26 mouse cellular contexts compared by ENCODE assay signal in the genomic region with DNA sequence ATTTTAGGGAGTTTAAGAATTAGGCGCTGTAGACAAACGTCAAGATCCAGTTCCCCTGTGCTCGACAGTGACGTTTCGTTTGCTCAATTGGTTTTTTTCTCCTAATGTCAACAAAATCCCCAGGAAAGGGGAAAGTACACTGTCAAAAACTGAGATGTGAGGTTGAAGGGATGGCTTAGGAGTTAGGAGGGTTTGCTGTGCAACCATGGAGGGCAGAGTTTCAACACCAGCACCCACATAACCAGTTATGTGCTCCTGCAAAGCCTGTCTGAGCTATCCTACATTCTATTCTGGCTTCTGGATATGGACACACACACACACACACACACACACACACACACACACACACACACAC.
DNase-seq lines count a peak whose midpoint lies in the region; ATAC-seq lines count a peak whose summit lies in the region.
"Had no signal": no experiment of that assay in that cellular context is flagged by ENCODE, and none has a peak within 500 bp of the region (broad histone marks: within the 10 kb centered on the region; RNA-seq: fewer than 3 reads in every experiment).

No protein-coding gene starts in this region.

- peaks cover 9% of the 10 kb centered on the region for H3K4me1 ChIP-seq in forebrain, embryonic 14.5 days (ENCODE audit: control insufficient read depth, insufficient read depth, low read length)
- 0 out of 2 replicates have a peak, but pooled peaks cover 4% of the 10 kb centered on the region for H3K4me1 ChIP-seq in forebrain, embryonic 11.5 days (replicated peaks; ENCODE audit: control insufficient read depth, insufficient read depth, low read length)
- H3K4me1 ChIP-seq in midbrain, embryonic 12.5 days = peaks cover 10% of the 10 kb centered on the region
- no peaks in the 10 kb centered on the region for H3K4me1 ChIP-seq in midbrain, embryonic 11.5 days (ENCODE audit: control insufficient read depth, insufficient read depth, low read length)
- no peaks in the 10 kb centered on the region for H3K4me1 ChIP-seq in liver, embryonic 13.5 days (replicated peaks)
- no peaks in the 10 kb centered on the region for H3K4me1 ChIP-seq in stomach, embryonic 16.5 days (ENCODE audit: control insufficient read depth, insufficient read depth, low read length)
- H3K4me1 ChIP-seq: embryonic facial prominence, embryonic 10.5 days; heart, embryonic 12.5 days; limb, embryonic 15.5 days; midbrain, embryonic 10.5 days had no signal

- peak overlapping the region; percentile 46; the same call in 1 of the 2 replicates for H3K27ac ChIP-seq in forebrain, embryonic 14.5 days (ENCODE audit: low read depth, low read length)
- no peak overlapping the region for H3K27ac ChIP-seq in forebrain, embryonic 11.5 days (ENCODE audit: low read depth, low read length)
- H3K27ac ChIP-seq in midbrain, embryonic 12.5 days (replicated peaks) = peak overlapping the region; percentile 39
- H3K27ac ChIP-seq in midbrain, embryonic 11.5 days (ENCODE audit: low read depth, low read length) = no peak overlapping the region
- no peak overlapping the region for H3K27ac ChIP-seq in liver, embryonic 13.5 days
- H3K27ac ChIP-seq in stomach, embryonic 16.5 days (ENCODE audit: low read length) = 0 out of 2 replicates have a peak overlapping the region, but pooled peaks have one; percentile 38
- H3K27ac ChIP-seq: embryonic facial prominence, embryonic 10.5 days; kidney, postnatal 0 days; limb, embryonic 15.5 days; macrophage; midbrain, embryonic 10.5 days had no signal

- no peak for DNase-seq in forebrain, embryonic 14.5 days (ENCODE audit: low spot score)
- DNase-seq in forebrain, embryonic 11.5 days (ENCODE audit: low spot score) = no peak
- DNase-seq in midbrain, embryonic 11.5 days (ENCODE audit: low spot score, missing footprints) = no peak
- DNase-seq in liver, embryonic 13.5 days = no peak
- DNase-seq in c-Kit-positive CD71-positive TER-119-positive erythroid progenitor cells, embryonic 14.5 days (ENCODE audit: low spot score) = no peak
- DNase-seq: adrenal gland, postnatal 25 days; cerebellum, adult 11 months; cerebellum, postnatal 10 days; gastrocnemius, postnatal 25 days; heart, adult 18-20 months; heart, postnatal 10 days; kidney, adult 2 months; layer of hippocampus, adult 9-11 months; left cerebral cortex, postnatal 4 days; thymus, postnatal 14 days had no signal

- no peak overlapping the region for H3K9ac ChIP-seq in forebrain, embryonic 14.5 days (ENCODE audit: low read length)
- H3K9ac ChIP-seq in forebrain, embryonic 11.5 days (ENCODE audit: low read length) = no peak overlapping the region
- no peak overlapping the region for H3K9ac ChIP-seq in midbrain, embryonic 12.5 days (replicated peaks)
- H3K9ac ChIP-seq in midbrain, embryonic 11.5 days (ENCODE audit: low read length) = no peak overlapping the region
- no peak overlapping the region for H3K9ac ChIP-seq in liver, embryonic 13.5 days
- no peak overlapping the region for H3K9ac ChIP-seq in stomach, embryonic 16.5 days (ENCODE audit: low read length)
- H3K9ac ChIP-seq: heart, embryonic 12.5 days; hindbrain, embryonic 14.5 days; limb, embryonic 15.5 days had no signal

- no peaks in the 10 kb centered on the region for H3K9me3 ChIP-seq in forebrain, embryonic 14.5 days (replicated peaks; ENCODE audit: control insufficient read depth, low read length)
- H3K9me3 ChIP-seq in forebrain, embryonic 11.5 days (ENCODE audit: control insufficient read depth, low read length) = no peaks in the 10 kb centered on the region
- H3K9me3 ChIP-seq in midbrain, embryonic 12.5 days = no peaks in the 10 kb centered on the region
- no peaks in the 10 kb centered on the region for H3K9me3 ChIP-seq in midbrain, embryonic 11.5 days (ENCODE audit: control insufficient read depth, low read length)
- no peaks in the 10 kb centered on the region for H3K9me3 ChIP-seq in liver, embryonic 13.5 days (replicated peaks)
- no peaks in the 10 kb centered on the region for H3K9me3 ChIP-seq in stomach, embryonic 16.5 days (replicated peaks; ENCODE audit: control insufficient read depth, low read length)
- H3K9me3 ChIP-seq: embryonic facial prominence, embryonic 10.5 days; heart, embryonic 12.5 days; limb, embryonic 15.5 days; midbrain, embryonic 10.5 days had no signal

- peak; percentile 33; the same call in 1 of the 2 replicates for ATAC-seq in forebrain, embryonic 14.5 days
- no peak for ATAC-seq in forebrain, embryonic 11.5 days (replicated peaks; ENCODE audit: low FRiP score)
- ATAC-seq in midbrain, embryonic 12.5 days (ENCODE audit: low FRiP score, low read depth) = no peak
- no peak for ATAC-seq in midbrain, embryonic 11.5 days (ENCODE audit: low FRiP score)
- ATAC-seq in liver, embryonic 13.5 days (ENCODE audit: low read depth) = peak; percentile 70
- ATAC-seq in stomach, embryonic 16.5 days (ENCODE audit: insufficient read depth, low FRiP score) = no peak
- ATAC-seq: CD4-positive, CD25-positive, alpha-beta regulatory T cell, adult 4 months; inflammation-experienced regulatory T-cells, adult 6 months had no signal

- no peak overlapping the region; the same call in 1 of the 2 replicates for H3K4me2 ChIP-seq in forebrain, embryonic 14.5 days (ENCODE audit: low read length)
- H3K4me2 ChIP-seq in forebrain, embryonic 11.5 days (ENCODE audit: low read depth, low read length, severe bottlenecking) = no peak overlapping the region
- H3K4me2 ChIP-seq in midbrain, embryonic 12.5 days (replicated peaks) = no peak overlapping the region
- H3K4me2 ChIP-seq in midbrain, embryonic 11.5 days = no peak overlapping the region
- H3K4me2 ChIP-seq in liver, embryonic 13.5 days = no peak overlapping the region
- peak overlapping the region; percentile 12; the same call in 1 of the 2 replicates for H3K4me2 ChIP-seq in stomach, embryonic 16.5 days (ENCODE audit: low read depth, low read length)
- H3K4me2 ChIP-seq: heart, embryonic 12.5 days; limb, embryonic 15.5 days had no signal

- no peaks in the 10 kb centered on the region for H3K27me3 ChIP-seq in forebrain, embryonic 14.5 days (replicated peaks; ENCODE audit: control insufficient read depth, insufficient read depth, low read length)
- H3K27me3 ChIP-seq in forebrain, embryonic 11.5 days (ENCODE audit: control insufficient read depth, insufficient read depth, low read length) = no peaks in the 10 kb centered on the region
- no peaks in the 10 kb centered on the region for H3K27me3 ChIP-seq in midbrain, embryonic 12.5 days
- H3K27me3 ChIP-seq in midbrain, embryonic 11.5 days (ENCODE audit: control insufficient read depth, insufficient read depth, low read length) = no peaks in the 10 kb centered on the region
- no peaks in the 10 kb centered on the region for H3K27me3 ChIP-seq in liver, embryonic 13.5 days
- H3K27me3 ChIP-seq in stomach, embryonic 16.5 days (ENCODE audit: control insufficient read depth, insufficient read depth, low read length) = no peaks in the 10 kb centered on the region
- H3K27me3 ChIP-seq: heart, embryonic 12.5 days; limb, embryonic 15.5 days had no signal

- WGBS in forebrain, embryonic 14.5 days = 50% methylated on average over 5 of the region's 5 CpGs
- WGBS in forebrain, embryonic 11.5 days = 86% methylated on average over 5 of the region's 5 CpGs
- WGBS in midbrain, embryonic 12.5 days = 68% methylated on average over 5 of the region's 5 CpGs
- WGBS in midbrain, embryonic 11.5 days = 80% methylated on average over 5 of the region's 5 CpGs
- 68% methylated on average over 5 of the region's 5 CpGs for WGBS in liver, embryonic 13.5 days (ENCODE audit: insufficient replicate concordance)
- WGBS in stomach, embryonic 16.5 days = 34% methylated on average over 5 of the region's 5 CpGs

- H3K4me3 ChIP-seq in forebrain, embryonic 14.5 days (ENCODE audit: low read depth, low read length) = no peak overlapping the region
- H3K4me3 ChIP-seq in forebrain, embryonic 11.5 days (ENCODE audit: low read depth, low read length) = no peak overlapping the region
- H3K4me3 ChIP-seq in midbrain, embryonic 12.5 days = no peak overlapping the region
- no peak overlapping the region for H3K4me3 ChIP-seq in midbrain, embryonic 11.5 days (ENCODE audit: low read depth, low read length)
- no peak overlapping the region for H3K4me3 ChIP-seq in liver, embryonic 13.5 days (replicated peaks)
- no peak overlapping the region for H3K4me3 ChIP-seq in stomach, embryonic 16.5 days (replicated peaks; ENCODE audit: low read length)
- H3K4me3 ChIP-seq: embryonic facial prominence, embryonic 10.5 days; heart, embryonic 12.5 days; limb, embryonic 15.5 days; midbrain, embryonic 10.5 days had no signal

- no peaks in the 10 kb centered on the region for H3K36me3 ChIP-seq in forebrain, embryonic 14.5 days (ENCODE audit: control insufficient read depth, insufficient read depth, low read length)
- no peaks in the 10 kb centered on the region for H3K36me3 ChIP-seq in forebrain, embryonic 11.5 days (ENCODE audit: control insufficient read depth, insufficient read depth, low read length)
- no peaks in the 10 kb centered on the region for H3K36me3 ChIP-seq in midbrain, embryonic 12.5 days
- no peaks in the 10 kb centered on the region for H3K36me3 ChIP-seq in midbrain, embryonic 11.5 days (ENCODE audit: control insufficient read depth, insufficient read depth, low read length)
- H3K36me3 ChIP-seq in liver, embryonic 13.5 days = no peaks in the 10 kb centered on the region
- no peaks in the 10 kb centered on the region for H3K36me3 ChIP-seq in stomach, embryonic 16.5 days (ENCODE audit: control insufficient read depth, insufficient read depth, low read length)
- H3K36me3 ChIP-seq: embryonic facial prominence, embryonic 10.5 days; heart, embryonic 12.5 days; limb, embryonic 15.5 days; midbrain, embryonic 10.5 days had no signal

Comparison
In these comparisons a context has a peak if more than half of its experiments do, and no peak if none do; other contexts are left out.
1. ATAC-seq: peak in forebrain, embryonic 14.5 days (single experiment) and liver, embryonic 13.5 days (single experiment); none in forebrain, embryonic 11.5 days (single experiment), midbrain, embryonic 12.5 days (single experiment), midbrain, embryonic 11.5 days (single experiment) and stomach, embryonic 16.5 days (single experiment).
2. H3K27ac ChIP-seq: peak in forebrain, embryonic 14.5 days (single experiment), midbrain, embryonic 12.5 days (single experiment) and stomach, embryonic 16.5 days (single experiment); none in forebrain, embryonic 11.5 days (single experiment), midbrain, embryonic 11.5 days (single experiment) and liver, embryonic 13.5 days (single experiment).